Mouse (Mus musculus) pancreas, adult 10 weeks (tissue): ENCODE data around the gene Napa. TPM values are rescaled to one million over a fixed set of nuclear protein-coding genes. Genes with fewer than 3 reads are reported as not detected.

Source experiments
- polyA plus RNA-seq: library from polyadenylated mRNA; stranded (reverse); fragments of 350-450 nt; fragmentation: Illumina TruSeq; extraction: RNeasy Lipid Tissue Mini Kit (QIAGEN cat#74804); gene quantifications from one replicate; pipeline ENCODE4 v1.2.3, GENCODE M21; 2015; ENCODE audit warnings: low read depth, low replicate concordance; ENCODE audit not compliant: insufficient read depth

The Napa gene
- 57.5 TPM for polyA plus RNA-seq

GRCm38 (mm10) chr7:16098021-16099017 lies at the start of gene Napa:
Gene Napa (plus strand): TSS chr7:16098458.

GRCm38 (mm10) chr7:16061219-16062098 lies 36.8 kb upstream of the Napa start, which contains the start of gene Zfp541:
Gene Zfp541 (plus strand): TSS chr7:16061814.

DNA sequence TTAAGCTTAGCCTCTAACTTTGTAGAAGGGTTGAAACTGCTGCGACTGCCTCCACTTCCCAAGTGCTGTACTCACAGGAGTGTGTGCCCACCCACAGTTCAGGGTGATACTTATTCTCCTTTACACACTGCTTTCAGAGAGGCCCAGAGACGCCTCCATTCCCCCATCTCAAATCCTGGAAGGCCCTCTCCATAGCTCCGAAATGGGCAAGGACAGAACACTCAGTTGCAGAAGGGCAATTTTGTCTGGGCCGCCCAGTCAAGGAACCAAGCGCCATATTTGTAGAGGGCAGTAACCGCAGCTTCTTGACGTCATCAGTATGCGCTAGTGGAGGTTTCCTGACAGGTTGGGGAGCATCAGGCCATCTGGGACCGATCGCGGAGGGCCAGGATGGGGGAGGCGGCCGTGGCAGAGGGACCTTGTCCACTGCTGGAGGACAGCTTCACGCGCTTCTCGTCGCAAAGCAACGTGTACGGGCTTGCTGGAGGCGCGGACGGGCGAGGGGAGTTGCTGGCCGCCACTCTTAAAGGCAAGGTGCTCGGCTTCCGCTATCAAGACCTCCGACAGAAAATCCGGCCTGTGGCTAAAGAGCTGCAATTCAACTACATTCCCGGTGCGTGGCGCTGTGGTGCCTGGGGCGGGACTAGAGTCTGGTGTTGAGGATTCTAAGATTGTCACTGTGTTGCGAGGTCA lies 21.5 kb downstream of the Napa start, which contains the start of gene Kptn:
TSS of gene Kptn (plus strand) at position 327 of the 693 bp plus-strand sequence.

GRCm38 (mm10) chr7:16129421-16129845 lies 31.2 kb downstream of the Napa start, which contains the start of gene Slc8a2:
Gene Slc8a2 (plus strand): TSS chr7:16129826.

Other genes with a start within 250 kb of the Napa start
- gene Crx, start 218.5 kb upstream of the Napa start, polyA plus RNA-seq, result not detected
- not detected for gene Crxos, start 215.8 kb upstream of the Napa start, polyA plus RNA-seq
- 122 TPM for gene Selenow, start 176.1 kb upstream of the Napa start, polyA plus RNA-seq
- gene Nop53, start 152.4 kb upstream of the Napa start, polyA plus RNA-seq, result 36.2 TPM
- gene Ehd2, start 130.9 kb upstream of the Napa start, polyA plus RNA-seq, result 20.4 TPM
- 4.8 TPM for gene Bicra, start 50.5 kb upstream of the Napa start, polyA plus RNA-seq
- gene Zfp541, start 36.6 kb upstream of the Napa start, polyA plus RNA-seq, result not detected
- 8.0 TPM for gene Kptn, start 21.4 kb downstream of the Napa start, polyA plus RNA-seq
- 0.15 TPM for gene Slc8a2, start 31.4 kb downstream of the Napa start, polyA plus RNA-seq
- 13.5 TPM for gene Meis3, start 76.6 kb downstream of the Napa start, polyA plus RNA-seq
- 40.3 TPM for gene Dhx34, start 123.6 kb downstream of the Napa start, polyA plus RNA-seq
- gene C5ar2, start 145.7 kb downstream of the Napa start, polyA plus RNA-seq, result 0.31 TPM
- gene C5ar1, start 161.1 kb downstream of the Napa start, polyA plus RNA-seq, result 2.8 TPM
- 6.4 TPM for gene Inafm1, start 175.2 kb downstream of the Napa start, polyA plus RNA-seq
- 24.6 TPM for gene Ccdc9, start 188.3 kb downstream of the Napa start, polyA plus RNA-seq
- gene Bbc3, start 209.9 kb downstream of the Napa start, polyA plus RNA-seq, result 7.1 TPM